Mouse (Mus musculus): Measurements from ENCODE around the gene Lemd2. TPM values are rescaled to one million over a fixed set of nuclear protein-coding genes. Genes with fewer than 3 reads are reported as not detected.
A peak's percentile ranks its signal among the peaks of the same experiment; 100 is the strongest.

The Lemd2 gene
- polyA plus RNA-seq, 1 experiment, result 48.4 TPM

DNA sequence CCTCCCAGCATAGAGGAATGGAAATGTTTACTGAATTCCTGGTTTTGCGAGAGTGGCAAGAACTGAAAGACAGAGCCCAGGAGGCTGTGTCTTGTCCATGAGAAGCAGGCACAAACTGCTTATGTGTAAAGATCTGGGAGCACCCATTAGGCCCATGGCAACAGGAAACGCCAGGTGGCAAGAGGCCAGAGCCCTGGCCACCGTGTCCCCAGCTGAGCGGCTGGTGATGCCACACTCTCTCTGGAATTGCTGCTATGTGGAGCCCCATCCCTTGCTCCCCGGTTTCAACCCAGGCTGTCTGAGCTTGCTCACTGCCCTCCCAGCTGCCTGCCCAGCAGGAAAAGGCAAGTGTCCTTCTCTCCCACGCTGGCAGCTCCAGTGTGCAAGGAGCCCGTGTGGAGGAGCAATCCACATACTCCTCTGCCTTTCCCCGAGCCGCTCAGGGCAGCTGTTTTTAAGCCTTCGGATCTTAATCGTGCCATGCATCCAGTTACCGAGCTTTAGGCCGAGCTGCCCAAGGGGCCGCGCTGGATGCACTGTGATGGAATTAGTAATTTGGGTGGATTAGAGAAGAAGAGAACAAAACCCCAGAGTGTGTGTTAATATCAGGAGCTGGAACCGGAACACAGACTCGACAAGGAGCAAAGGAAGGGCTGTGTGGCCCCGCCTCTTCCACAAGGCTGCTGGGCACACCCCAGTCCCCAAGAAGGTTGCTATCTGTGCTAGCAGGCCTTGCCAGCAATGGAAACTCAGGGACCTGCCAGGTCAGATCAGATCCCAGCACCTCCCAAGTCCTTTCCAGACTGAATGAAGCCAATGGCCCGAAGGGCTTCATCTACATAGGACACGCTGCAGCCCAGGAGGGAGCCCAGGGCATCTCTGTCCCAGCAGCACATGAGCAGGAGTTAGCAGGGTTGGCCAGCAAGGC, 9.7 kb downstream of the Lemd2 start:
- H3K36me3 ChIP-seq (ENCODE audit: control insufficient read depth, insufficient read depth, low read length), result no peaks in the 10 kb centered on the region; the same call in 1 of the 2 replicates
- DNase-seq, result no peak
- 76% methylated on average over 20 of the region's 20 CpGs for WGBS

DNA sequence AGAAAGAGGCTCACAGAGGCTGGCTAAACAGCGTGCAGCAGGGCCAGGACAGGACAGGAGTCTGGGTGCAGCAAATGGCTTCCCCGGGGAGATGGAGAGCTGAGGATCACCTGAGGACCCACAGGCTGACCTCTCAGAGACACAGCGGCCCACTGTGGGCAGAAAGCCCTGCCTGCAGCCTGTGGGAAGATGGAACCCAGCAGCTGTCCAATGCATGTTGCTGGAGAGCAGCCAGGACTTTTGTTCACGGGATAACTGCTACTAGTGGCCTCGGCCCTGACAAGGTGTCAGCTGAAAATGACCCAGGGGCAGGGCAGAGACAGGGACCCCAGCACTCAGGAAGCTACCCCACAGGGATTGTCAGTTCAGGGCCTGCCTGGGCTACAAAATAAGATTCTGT, 12.5 kb downstream of the Lemd2 start:
- DNase-seq, result no peak
- no peaks in the 10 kb centered on the region for H3K27me3 ChIP-seq (replicated peaks; ENCODE audit: control insufficient read depth, insufficient read depth, low read length)
- H3K36me3 ChIP-seq (ENCODE audit: control insufficient read depth, insufficient read depth, low read length), result no peaks in the 10 kb centered on the region; the same call in 1 of the 2 replicates
- WGBS, result 68% methylated on average over 5 of the region's 5 CpGs
- H3K27ac ChIP-seq (ENCODE audit: insufficient read depth, low read depth, low read length), result no peak overlapping the region
- H3K4me3 ChIP-seq (ENCODE audit: insufficient read depth, low read depth, low read length), result no peak overlapping the region
- H3K4me1 ChIP-seq (ENCODE audit: control insufficient read depth, insufficient read depth, low read length), result no peaks in the 10 kb centered on the region
- TF ChIP-seq POLR2A (IDR thresholded peaks at IDR 0.05; ENCODE audit: low read depth, low read length), result no peak
- TF ChIP-seq CTCF (conservative IDR thresholded peaks at IDR 0.05; ENCODE audit: insufficient read depth, insufficient read length, low read depth, low read length), result no peak

More for the DNA sequence above, 9.7 kb downstream of the Lemd2 start:
- H3K4me3 ChIP-seq (ENCODE audit: insufficient read depth, low read depth, low read length), result no peak overlapping the region
- no peaks in the 10 kb centered on the region for H3K27me3 ChIP-seq (replicated peaks; ENCODE audit: control insufficient read depth, insufficient read depth, low read length)
- TF ChIP-seq CTCF (conservative IDR thresholded peaks at IDR 0.05; ENCODE audit: insufficient read depth, insufficient read length, low read depth, low read length), result no peak
- TF ChIP-seq POLR2A (IDR thresholded peaks at IDR 0.05; ENCODE audit: low read depth, low read length), result no peak
- peaks cover 4% of the 10 kb centered on the region; the same call in 1 of the 2 replicates for H3K4me1 ChIP-seq (ENCODE audit: control insufficient read depth, insufficient read depth, low read length)
- no peak overlapping the region for H3K27ac ChIP-seq (ENCODE audit: insufficient read depth, low read depth, low read length)

DNA sequence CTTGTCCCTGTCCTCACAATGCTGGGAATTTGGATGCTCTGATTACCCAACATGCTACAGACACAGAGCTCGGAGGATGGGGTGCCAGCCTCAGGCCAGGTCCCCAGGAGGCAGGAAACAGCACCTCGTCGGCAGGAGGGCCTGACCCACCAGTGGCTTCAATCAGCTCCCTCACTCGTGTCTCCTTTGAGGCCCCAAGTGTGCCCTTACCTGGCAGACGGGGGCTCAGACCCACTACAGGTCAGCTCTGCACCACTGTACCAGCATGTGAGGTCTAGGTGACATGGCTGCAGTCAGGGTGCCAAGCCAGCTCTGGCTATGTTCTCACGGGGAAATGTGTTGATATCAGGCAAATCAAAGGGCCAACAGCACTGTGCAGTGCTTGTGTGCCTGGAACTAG, 13.1 kb downstream of the Lemd2 start:
- no peak for DNase-seq
- Histone ChIP-seq H3K4me3 (ENCODE audit: insufficient read depth, low read depth, low read length) (no peak overlapping the region), H3K4me1 (ENCODE audit: control insufficient read depth, insufficient read depth, low read length) (no peaks in the 10 kb centered on the region), H3K36me3 (ENCODE audit: control insufficient read depth, insufficient read depth, low read length) (no peaks in the 10 kb centered on the region; the same call in 1 of the 2 replicates), H3K27ac (ENCODE audit: insufficient read depth, low read depth, low read length) (no peak overlapping the region), H3K27me3 (replicated peaks; ENCODE audit: control insufficient read depth, insufficient read depth, low read length) (no peaks in the 10 kb centered on the region)
- TF ChIP-seq CTCF (conservative IDR thresholded peaks at IDR 0.05; ENCODE audit: insufficient read depth, insufficient read length, low read depth, low read length), result no peak
- no peak for TF ChIP-seq POLR2A (IDR thresholded peaks at IDR 0.05; ENCODE audit: low read depth, low read length)
- 84% methylated on average over 6 of the region's 6 CpGs for WGBS

DNA sequence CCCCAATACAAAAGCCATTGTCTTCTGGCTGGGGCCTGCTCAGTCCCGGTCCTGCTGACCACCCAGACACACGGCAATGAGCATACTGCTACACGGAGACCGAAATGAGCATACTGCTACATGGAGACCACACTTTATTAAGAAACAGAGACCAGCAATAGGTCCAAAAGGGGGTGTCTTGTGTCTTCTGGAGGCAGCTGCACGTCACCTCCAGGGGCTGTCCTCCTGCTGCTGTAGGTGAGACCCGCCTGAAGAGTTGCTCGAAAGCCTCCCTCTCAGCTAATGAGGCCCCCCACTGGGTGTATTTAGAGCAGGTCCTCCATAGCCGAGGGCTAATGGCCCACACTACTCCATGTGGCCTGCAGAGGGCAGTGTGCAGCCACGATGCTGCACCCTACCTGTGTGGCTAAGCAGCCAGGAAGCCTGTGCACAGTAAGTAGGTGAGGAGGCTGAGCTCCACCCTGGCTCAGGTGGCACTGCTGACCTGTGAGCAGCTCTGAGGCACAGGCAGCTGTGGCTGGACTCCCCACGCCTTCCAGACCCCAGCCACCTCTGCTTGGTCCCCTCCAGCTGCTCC, 14.5 kb downstream of the Lemd2 start:
- TF ChIP-seq POLR2A (IDR thresholded peaks at IDR 0.05; ENCODE audit: low read depth, low read length), result no peak
- TF ChIP-seq CTCF (conservative IDR thresholded peaks at IDR 0.05; ENCODE audit: insufficient read depth, insufficient read length, low read depth, low read length), result peak; percentile 96; the same call in 1 of the 2 replicates
- no peak overlapping the region for H3K27ac ChIP-seq (ENCODE audit: insufficient read depth, low read depth, low read length)
- peak; percentile 67 for DNase-seq
- no peak overlapping the region for H3K4me3 ChIP-seq (ENCODE audit: insufficient read depth, low read depth, low read length)
- 39% methylated on average over 10 of the region's 10 CpGs for WGBS
- no peaks in the 10 kb centered on the region for H3K4me1 ChIP-seq (ENCODE audit: control insufficient read depth, insufficient read depth, low read length)
- no peaks in the 10 kb centered on the region for H3K36me3 ChIP-seq (ENCODE audit: control insufficient read depth, insufficient read depth, low read length)
- H3K27me3 ChIP-seq (replicated peaks; ENCODE audit: control insufficient read depth, insufficient read depth, low read length), result no peaks in the 10 kb centered on the region

DNA sequence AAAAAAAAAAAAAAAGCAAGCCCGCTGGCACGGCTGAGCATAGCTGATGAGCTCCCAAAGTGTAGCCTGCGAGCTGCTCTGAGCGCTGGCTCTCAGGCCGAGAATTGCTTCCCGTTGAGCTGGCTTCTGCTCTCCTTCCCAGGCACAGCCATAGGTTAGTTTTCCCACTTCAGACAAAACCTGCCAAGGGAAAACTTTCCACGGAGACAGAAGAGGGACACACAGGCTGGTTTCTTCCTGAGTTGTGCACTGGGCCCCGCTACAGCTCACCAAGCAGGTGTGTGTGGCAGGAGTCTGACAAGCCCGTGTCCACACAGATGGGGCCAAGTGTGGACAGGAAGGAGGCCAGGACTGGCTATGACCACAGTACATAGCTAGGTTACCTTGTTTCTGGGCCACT, 15.4 kb downstream of the Lemd2 start:
- no peak for TF ChIP-seq POLR2A (IDR thresholded peaks at IDR 0.05; ENCODE audit: low read depth, low read length)
- TF ChIP-seq CTCF (conservative IDR thresholded peaks at IDR 0.05; ENCODE audit: insufficient read depth, insufficient read length, low read depth, low read length), result no peak
- H3K4me3 ChIP-seq (ENCODE audit: insufficient read depth, low read depth, low read length), result no peak overlapping the region
- 76% methylated on average over 9 of the region's 9 CpGs for WGBS
- no peaks in the 10 kb centered on the region for H3K4me1 ChIP-seq (ENCODE audit: control insufficient read depth, insufficient read depth, low read length)
- H3K36me3 ChIP-seq (ENCODE audit: control insufficient read depth, insufficient read depth, low read length), result no peaks in the 10 kb centered on the region
- H3K27ac ChIP-seq (ENCODE audit: insufficient read depth, low read depth, low read length), result no peak overlapping the region
- H3K27me3 ChIP-seq (replicated peaks; ENCODE audit: control insufficient read depth, insufficient read depth, low read length), result no peaks in the 10 kb centered on the region
- DNase-seq, result no peak

DNA sequence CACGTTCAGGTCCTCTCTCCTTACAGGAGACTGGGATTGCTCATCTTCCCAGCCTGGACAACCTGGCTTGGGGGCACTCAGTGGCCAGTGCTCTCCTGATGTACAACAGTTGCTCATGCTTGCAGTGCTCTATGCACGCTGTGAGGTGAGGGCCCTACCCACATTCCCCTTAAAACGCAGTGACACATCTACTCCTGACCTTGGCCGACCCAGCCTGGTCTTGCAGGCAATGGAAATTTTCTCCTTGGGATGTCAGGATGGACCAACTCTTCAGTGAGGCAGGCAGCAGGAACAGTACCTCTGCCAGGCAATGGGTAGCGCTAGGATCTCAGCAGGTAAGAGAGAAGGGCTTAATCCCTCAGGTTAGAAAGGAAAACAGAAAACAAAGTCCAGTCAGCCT, 17.2 kb downstream of the Lemd2 start:
- Histone ChIP-seq H3K27me3 (replicated peaks; ENCODE audit: control insufficient read depth, insufficient read depth, low read length) (no peaks in the 10 kb centered on the region), H3K27ac (ENCODE audit: insufficient read depth, low read depth, low read length) (no peak overlapping the region), H3K4me3 (ENCODE audit: insufficient read depth, low read depth, low read length) (no peak overlapping the region), H3K36me3 (ENCODE audit: control insufficient read depth, insufficient read depth, low read length) (no peaks in the 10 kb centered on the region), H3K4me1 (ENCODE audit: control insufficient read depth, insufficient read depth, low read length) (no peaks in the 10 kb centered on the region)
- TF ChIP-seq CTCF (conservative IDR thresholded peaks at IDR 0.05; ENCODE audit: insufficient read depth, insufficient read length, low read depth, low read length) (no peak), POLR2A (IDR thresholded peaks at IDR 0.05; ENCODE audit: low read depth, low read length) (no peak)
- DNase-seq, result no peak
- WGBS, result 54% methylated on average over 5 of the region's 5 CpGs

DNA sequence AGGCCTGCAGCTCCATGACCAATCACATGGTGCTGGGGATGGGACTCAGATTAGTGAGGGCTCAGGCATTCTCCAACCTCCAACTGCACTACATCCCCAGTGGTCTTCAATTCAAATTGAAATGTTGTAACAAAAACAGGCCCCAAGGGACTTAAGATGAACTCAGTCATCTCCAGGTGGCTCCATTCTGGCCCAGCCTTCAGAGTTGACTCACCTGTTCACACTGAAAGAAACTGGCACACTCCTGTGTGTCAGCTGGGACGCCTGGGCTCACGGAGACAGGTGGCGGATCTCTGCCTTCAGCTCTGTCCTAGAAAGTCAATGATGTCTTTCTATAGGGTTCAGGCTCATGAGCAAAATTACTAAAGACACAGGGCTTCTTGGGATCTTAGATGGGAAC, 18.2 kb downstream of the Lemd2 start:
- Histone ChIP-seq H3K4me1 (ENCODE audit: control insufficient read depth, insufficient read depth, low read length) (no peaks in the 10 kb centered on the region), H3K4me3 (ENCODE audit: insufficient read depth, low read depth, low read length) (no peak overlapping the region), H3K27me3 (replicated peaks; ENCODE audit: control insufficient read depth, insufficient read depth, low read length) (no peaks in the 10 kb centered on the region), H3K36me3 (ENCODE audit: control insufficient read depth, insufficient read depth, low read length) (no peaks in the 10 kb centered on the region), H3K27ac (ENCODE audit: insufficient read depth, low read depth, low read length) (no peak overlapping the region)
- no peak for DNase-seq
- 99% methylated on average over 3 of the region's 3 CpGs for WGBS
- TF ChIP-seq POLR2A (IDR thresholded peaks at IDR 0.05; ENCODE audit: low read depth, low read length) (no peak), CTCF (conservative IDR thresholded peaks at IDR 0.05; ENCODE audit: insufficient read depth, insufficient read length, low read depth, low read length) (no peak)
